Mouse (Mus musculus) heart, embryonic 15.5 days (tissue): ENCODE measurements around the gene Xylt1. TPM values are rescaled to one million over a fixed set of nuclear protein-coding genes. Genes with fewer than 3 reads are reported as not detected.

Experiments used
- ATAC-seq: fragments of 200-750 bp; cut with Nextera tagmentation; replicated peaks from 2 replicates; pipeline ENCODE4 v1.8.0; 2017; ENCODE audit warnings: low read depth, moderate TSS enrichment; ENCODE audit not compliant: insufficient number of reproducible peaks, insufficient read depth, low FRiP score
- H3K27ac ChIP-seq: fragments of 300-500 bp; sonication (generic); 2 replicates; pipeline ENCODE4 v1.5.1; 2015; ENCODE audit warnings: mild to moderate bottlenecking, inconsistent platforms
- H3K27me3 ChIP-seq: fragments of 300-500 bp; sonication (generic); 2 replicates; pipeline ENCODE4 v1.6.1; 2015; ENCODE audit warnings: inconsistent platforms
- H3K36me3 ChIP-seq: fragments of 300-500 bp; sonication (generic); 2 replicates; pipeline ENCODE4 v1.6.1; 2015; ENCODE audit warnings: mild to moderate bottlenecking, inconsistent platforms
- H3K4me1 ChIP-seq: fragments of 300-500 bp; sonication (generic); replicated peaks from 2 replicates; pipeline ENCODE4 v1.6.1; 2015; ENCODE audit warnings: inconsistent platforms
- H3K4me2 ChIP-seq: fragments of 300-500 bp; sonication (generic); 2 replicates; pipeline ENCODE4 v1.6.1; 2015; ENCODE audit warnings: inconsistent platforms, mild to moderate bottlenecking, moderate library complexity
- H3K4me3 ChIP-seq: fragments of 300-500 bp; sonication (generic); 2 replicates; pipeline ENCODE4 v1.5.1; 2015; ENCODE audit warnings: mild to moderate bottlenecking, inconsistent platforms
- H3K9ac ChIP-seq: fragments of 300-500 bp; sonication (generic); 2 replicates; pipeline ENCODE4 v1.6.1; 2015; ENCODE audit warnings: mild to moderate bottlenecking, inconsistent platforms
- H3K9me3 ChIP-seq: fragments of 300-500 bp; sonication (generic); replicated peaks from 2 replicates; pipeline ENCODE4 v1.6.1; 2016; ENCODE audit warnings: inconsistent platforms
- WGBS: fragments of 180-500 bp; shearing (Covaris S2); methylation state at CpG from one replicate; pipeline ENCODE4 v1.1.7; 2015; ENCODE audit warnings: mixed read lengths; 5-methylcytosine and 5-hydroxymethylcytosine counted together
- polyA plus RNA-seq: library from polyadenylated mRNA; unstranded; fragments of >200 nt; fragmentation: Nextera tagmentation; extraction: Ambion mirVana; gene quantifications from 2 replicates; pipeline ENCODE4 v1.2.1, GENCODE M21; 2015

Gene Xylt1
- polyA plus RNA-seq, 1 experiment from 2014 or later = 0.91 TPM

- Histone ChIP-seq H3K27me3 (no peaks in the 10 kb centered on the region), H3K4me1 (peaks cover 5% of the 10 kb centered on the region), H3K36me3 (no peaks in the 10 kb centered on the region), H3K4me3 (no peak overlapping the region), H3K4me2 (no peak overlapping the region), H3K9me3 (no peaks in the 10 kb centered on the region; the same call in 1 of the 2 replicates), H3K27ac (no peak overlapping the region), H3K9ac (no peak overlapping the region)
- WGBS = 72% methylated on average over 4 of the region's 4 CpGs
- no peak for ATAC-seq
Observed at GRCm38 (mm10) chr7:117589820-117590219, 209.0 kb downstream of the Xylt1 start.

GRCm38 (mm10) chr7:117594191-117594590 is 213.4 kb downstream of the Xylt1 start:
- no peaks in the 10 kb centered on the region for H3K27me3 ChIP-seq
- H3K9me3 ChIP-seq = no peaks in the 10 kb centered on the region; the same call in 1 of the 2 replicates
- H3K36me3 ChIP-seq = no peaks in the 10 kb centered on the region
- no peak overlapping the region for H3K9ac ChIP-seq
- no peak for ATAC-seq
- WGBS = 82% methylated on average over 2 of the region's 2 CpGs
- H3K27ac ChIP-seq = no peak overlapping the region
- H3K4me2 ChIP-seq = no peak overlapping the region
- H3K4me3 ChIP-seq = no peak overlapping the region
- H3K4me1 ChIP-seq = no peaks in the 10 kb centered on the region

- Histone ChIP-seq H3K4me3 (no peak overlapping the region), H3K4me2 (no peak overlapping the region), H3K9ac (no peak overlapping the region), H3K36me3 (no peaks in the 10 kb centered on the region), H3K9me3 (no peaks in the 10 kb centered on the region), H3K4me1 (no peaks in the 10 kb centered on the region), H3K27me3 (no peaks in the 10 kb centered on the region), H3K27ac (no peak overlapping the region)
- WGBS = 77% methylated on average over 12 of the region's 12 CpGs
- ATAC-seq = no peak
Observed at GRCm38 (mm10) chr7:117595029-117595695, 214.4 kb downstream of the Xylt1 start.

- no peaks in the 10 kb centered on the region for H3K27me3 ChIP-seq
- 47% methylated on average over 7 of the region's 7 CpGs for WGBS
Observed at GRCm38 (mm10) chr7:117600443-117600842, 219.7 kb downstream of the Xylt1 start.

GRCm38 (mm10) chr7:117610439-117610838 is 229.7 kb downstream of the Xylt1 start:
- WGBS = 70% methylated on average over 6 of the region's 6 CpGs
- ATAC-seq = no peak
- H3K9ac ChIP-seq = no peak overlapping the region
- H3K27ac ChIP-seq = no peak overlapping the region
- H3K4me1 ChIP-seq = no peaks in the 10 kb centered on the region
- H3K4me3 ChIP-seq = no peak overlapping the region
- H3K9me3 ChIP-seq = no peaks in the 10 kb centered on the region
- no peaks in the 10 kb centered on the region for H3K36me3 ChIP-seq
- no peak overlapping the region for H3K4me2 ChIP-seq
- no peaks in the 10 kb centered on the region for H3K27me3 ChIP-seq

More at GRCm38 (mm10) chr7:117600443-117600842, 219.7 kb downstream of the Xylt1 start:
- no peaks in the 10 kb centered on the region for H3K9me3 ChIP-seq
- H3K36me3 ChIP-seq = no peaks in the 10 kb centered on the region
- H3K4me2 ChIP-seq = no peak overlapping the region
- ATAC-seq = no peak
- no peaks in the 10 kb centered on the region for H3K4me1 ChIP-seq
- H3K27ac ChIP-seq = no peak overlapping the region
- H3K9ac ChIP-seq = no peak overlapping the region
- H3K4me3 ChIP-seq = no peak overlapping the region

- 78% methylated on average over 11 of the region's 11 CpGs for WGBS
- Histone ChIP-seq H3K36me3 (no peaks in the 10 kb centered on the region), H3K4me2 (no peak overlapping the region), H3K27ac (no peak overlapping the region), H3K9me3 (no peaks in the 10 kb centered on the region), H3K27me3 (no peaks in the 10 kb centered on the region), H3K4me1 (no peaks in the 10 kb centered on the region), H3K9ac (no peak overlapping the region), H3K4me3 (no peak overlapping the region)
- ATAC-seq = no peak
Observed at GRCm38 (mm10) chr7:117612788-117613473, 232.2 kb downstream of the Xylt1 start.

DNA sequence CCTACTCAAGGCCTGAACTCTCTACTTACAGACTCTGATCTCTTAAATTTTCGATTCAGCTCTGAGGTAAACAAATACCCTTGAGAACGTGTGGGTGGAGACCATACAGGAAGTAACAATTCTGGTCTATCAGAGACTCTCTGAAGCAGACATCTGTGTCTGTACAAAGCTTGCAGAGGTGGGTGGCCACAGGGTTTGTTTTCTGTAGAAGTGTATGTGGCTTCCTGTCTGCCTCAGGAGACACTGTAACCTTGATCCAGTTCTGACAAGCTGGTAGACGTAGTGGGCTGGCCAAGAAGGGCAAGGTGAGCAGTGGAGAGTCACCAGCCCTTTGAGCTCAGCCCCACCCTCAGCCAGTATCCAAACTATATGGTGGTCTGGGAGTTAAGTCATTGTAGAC is 233.0 kb downstream of the Xylt1 start:
- 38% methylated on average over 3 of the region's 3 CpGs for WGBS
- no peak for ATAC-seq
- no peak overlapping the region for H3K9ac ChIP-seq
- H3K4me1 ChIP-seq = no peaks in the 10 kb centered on the region
- no peak overlapping the region for H3K4me3 ChIP-seq
- no peaks in the 10 kb centered on the region for H3K9me3 ChIP-seq
- no peaks in the 10 kb centered on the region for H3K36me3 ChIP-seq
- no peaks in the 10 kb centered on the region for H3K27me3 ChIP-seq
- H3K4me2 ChIP-seq = no peak overlapping the region
- no peak overlapping the region for H3K27ac ChIP-seq

- no peak for ATAC-seq
- Histone ChIP-seq H3K9ac (no peak overlapping the region), H3K27ac (no peak overlapping the region), H3K36me3 (no peaks in the 10 kb centered on the region), H3K27me3 (no peaks in the 10 kb centered on the region), H3K4me3 (no peak overlapping the region), H3K4me1 (no peaks in the 10 kb centered on the region), H3K4me2 (no peak overlapping the region), H3K9me3 (no peaks in the 10 kb centered on the region)
- WGBS = 75% methylated on average over 2 of the region's 2 CpGs
Observed at GRCm38 (mm10) chr7:117614346-117614745, 233.6 kb downstream of the Xylt1 start.

GRCm38 (mm10) chr7:117614851-117615250 is 234.1 kb downstream of the Xylt1 start:
- Histone ChIP-seq H3K9ac (no peak overlapping the region), H3K4me3 (no peak overlapping the region), H3K4me1 (no peaks in the 10 kb centered on the region), H3K27ac (no peak overlapping the region), H3K36me3 (no peaks in the 10 kb centered on the region), H3K9me3 (no peaks in the 10 kb centered on the region), H3K4me2 (no peak overlapping the region), H3K27me3 (no peaks in the 10 kb centered on the region)
- ATAC-seq = no peak
- WGBS = 68% methylated on average over 5 of the region's 5 CpGs

DNA sequence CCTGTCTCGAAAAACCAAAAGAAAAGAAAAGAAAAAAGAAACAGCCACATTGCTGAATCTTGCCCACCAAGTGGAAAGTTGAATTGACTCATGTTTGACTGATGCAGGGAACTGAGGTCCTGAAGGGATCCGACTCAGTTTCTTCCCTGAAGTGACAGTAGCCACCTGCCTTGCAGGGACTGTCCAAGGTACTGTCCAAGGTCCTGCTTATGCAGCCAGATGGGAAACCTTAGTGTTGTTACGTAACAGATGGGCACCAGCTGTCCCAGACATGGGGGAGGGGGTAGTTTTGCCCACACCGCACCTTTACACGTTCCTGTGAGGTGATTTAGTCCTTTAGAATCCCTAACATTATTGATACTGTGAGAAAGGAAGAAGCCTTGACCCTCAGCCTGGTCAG is 235.5 kb downstream of the Xylt1 start:
- Histone ChIP-seq H3K27ac (no peak overlapping the region), H3K9me3 (no peaks in the 10 kb centered on the region), H3K4me2 (no peak overlapping the region), H3K4me1 (no peaks in the 10 kb centered on the region), H3K9ac (no peak overlapping the region), H3K36me3 (no peaks in the 10 kb centered on the region), H3K27me3 (no peaks in the 10 kb centered on the region), H3K4me3 (no peak overlapping the region)
- WGBS = 60% methylated on average over 5 of the region's 5 CpGs
- no peak for ATAC-seq

DNA sequence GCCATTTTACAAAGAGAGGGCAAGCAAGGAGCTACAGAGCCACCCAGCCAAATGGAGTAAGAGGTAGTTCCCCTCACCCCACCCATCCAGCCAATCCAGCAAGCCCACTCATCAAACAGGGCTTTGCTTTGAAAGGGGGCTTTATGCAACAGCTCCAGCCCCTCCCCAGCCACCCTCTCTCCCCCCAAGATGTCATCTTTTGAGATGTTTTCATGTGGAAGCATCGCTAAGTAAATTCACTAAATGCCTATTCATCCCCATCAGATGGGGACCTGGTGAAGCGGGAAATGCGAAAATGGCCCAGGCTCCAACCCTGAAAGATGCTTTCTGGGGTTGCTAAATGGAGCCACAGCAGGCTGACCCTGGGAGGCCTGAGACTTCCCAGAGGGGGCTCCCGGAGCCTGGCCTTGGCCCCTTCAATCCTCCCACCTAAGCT is 238.0 kb downstream of the Xylt1 start:
- WGBS = 62% methylated on average over 4 of the region's 4 CpGs
- no peak overlapping the region for H3K27ac ChIP-seq
- no peak overlapping the region for H3K9ac ChIP-seq
- H3K4me2 ChIP-seq = no peak overlapping the region
- no peaks in the 10 kb centered on the region for H3K9me3 ChIP-seq
- no peaks in the 10 kb centered on the region for H3K36me3 ChIP-seq
- no peak for ATAC-seq
- no peaks in the 10 kb centered on the region for H3K27me3 ChIP-seq
- H3K4me3 ChIP-seq = no peak overlapping the region
- H3K4me1 ChIP-seq = no peaks in the 10 kb centered on the region

GRCm38 (mm10) chr7:117621566-117621965 is 240.8 kb downstream of the Xylt1 start:
- H3K27ac ChIP-seq = no peak overlapping the region
- H3K36me3 ChIP-seq = no peaks in the 10 kb centered on the region
- no peaks in the 10 kb centered on the region for H3K27me3 ChIP-seq
- H3K9ac ChIP-seq = no peak overlapping the region
- H3K4me2 ChIP-seq = no peak overlapping the region
- no peaks in the 10 kb centered on the region for H3K4me1 ChIP-seq
- no peak overlapping the region for H3K4me3 ChIP-seq
- WGBS = 77% methylated on average over 4 of the region's 4 CpGs
- ATAC-seq = no peak
- H3K9me3 ChIP-seq = no peaks in the 10 kb centered on the region
